Mouse (Mus musculus) limb, embryonic 13.5 days (tissue): ENCODE measurements at regions not wholly inside any gene's neighbourhood (a gene's known extent, or its start where the extent isn't known, plus 50 kb on each side); places are given as distances from the start of the nearest gene placed in this dataset.
A peak's percentile ranks its signal among the peaks of the same experiment; 100 is the strongest.

ENCODE experiments used
- ATAC-seq: fragments of 200-750 bp; cut with Nextera tagmentation; 2 replicates; pipeline ENCODE4 v1.8.0; 2017; ENCODE audit warnings: low read depth, moderate number of reproducible peaks, moderate TSS enrichment; ENCODE audit not compliant: low FRiP score
- H3K27ac ChIP-seq: fragments of 300-500 bp; sonication (generic); 2 replicates; pipeline ENCODE4 v1.5.1; 2015; ENCODE audit warnings: inconsistent platforms, mild to moderate bottlenecking, moderate library complexity
- H3K27me3 ChIP-seq: fragments of 300-500 bp; sonication (generic); 2 replicates; pipeline ENCODE4 v1.6.1; 2015; ENCODE audit warnings: mild to moderate bottlenecking, inconsistent platforms
- H3K36me3 ChIP-seq: fragments of 300-500 bp; sonication (generic); 2 replicates; pipeline ENCODE4 v1.6.1; 2015; ENCODE audit warnings: inconsistent platforms, mild to moderate bottlenecking, moderate library complexity
- H3K4me1 ChIP-seq: fragments of 300-500 bp; sonication (generic); 2 replicates; pipeline ENCODE4 v1.6.1; 2015; ENCODE audit warnings: inconsistent platforms
- H3K4me2 ChIP-seq: fragments of 300-500 bp; sonication (generic); replicated peaks from 2 replicates; pipeline ENCODE4 v1.6.1; 2015; ENCODE audit warnings: inconsistent platforms, mild to moderate bottlenecking, moderate library complexity
- H3K4me3 ChIP-seq: fragments of 300-500 bp; sonication (generic); 2 replicates; pipeline ENCODE4 v1.5.1; 2015; ENCODE audit warnings: moderate library complexity, mild to moderate bottlenecking, inconsistent platforms
- H3K9ac ChIP-seq: fragments of 300-500 bp; sonication (generic); 2 replicates; pipeline ENCODE4 v1.6.1; 2015; ENCODE audit warnings: mild to moderate bottlenecking, inconsistent platforms
- H3K9me3 ChIP-seq: fragments of 300-500 bp; sonication (generic); 2 replicates; pipeline ENCODE4 v1.6.1; 2016; ENCODE audit warnings: inconsistent platforms
- WGBS: fragments of 180-500 bp; shearing (Covaris S2); methylation state at CpG from one replicate; pipeline ENCODE4 v1.1.7; 2015; 5-methylcytosine and 5-hydroxymethylcytosine counted together

DNA sequence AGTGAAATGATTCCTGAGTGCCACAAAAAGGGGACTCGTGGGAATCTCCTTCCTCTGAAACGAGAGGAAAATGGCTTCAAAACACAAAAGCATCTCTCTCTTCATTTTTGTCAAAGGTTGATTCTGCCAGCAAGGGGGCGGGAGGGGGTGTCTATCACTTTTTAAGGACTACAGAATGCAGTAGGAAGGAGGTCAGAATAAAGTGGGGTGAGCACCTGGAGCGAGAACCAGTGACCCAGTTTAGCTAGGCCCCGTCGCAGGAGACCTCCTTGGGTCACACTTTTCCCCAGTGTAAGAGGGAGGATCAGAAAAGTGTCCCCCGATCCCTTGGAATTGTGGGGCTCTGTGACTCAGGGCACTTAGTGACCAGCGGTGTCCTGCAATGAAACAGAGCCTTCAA, 133.1 kb downstream of the Tgfb2 start:
- no peak overlapping the region for H3K4me3 ChIP-seq
- no peak for ATAC-seq
- H3K9me3 ChIP-seq, result no peaks in the 10 kb centered on the region
- no peak overlapping the region for H3K27ac ChIP-seq
- no peaks in the 10 kb centered on the region for H3K36me3 ChIP-seq
- no peaks in the 10 kb centered on the region for H3K27me3 ChIP-seq
- WGBS, result 95% methylated on average over 8 of the region's 8 CpGs
- H3K9ac ChIP-seq, result no peak overlapping the region
- no peak overlapping the region for H3K4me2 ChIP-seq
- H3K4me1 ChIP-seq, result no peaks in the 10 kb centered on the region

DNA sequence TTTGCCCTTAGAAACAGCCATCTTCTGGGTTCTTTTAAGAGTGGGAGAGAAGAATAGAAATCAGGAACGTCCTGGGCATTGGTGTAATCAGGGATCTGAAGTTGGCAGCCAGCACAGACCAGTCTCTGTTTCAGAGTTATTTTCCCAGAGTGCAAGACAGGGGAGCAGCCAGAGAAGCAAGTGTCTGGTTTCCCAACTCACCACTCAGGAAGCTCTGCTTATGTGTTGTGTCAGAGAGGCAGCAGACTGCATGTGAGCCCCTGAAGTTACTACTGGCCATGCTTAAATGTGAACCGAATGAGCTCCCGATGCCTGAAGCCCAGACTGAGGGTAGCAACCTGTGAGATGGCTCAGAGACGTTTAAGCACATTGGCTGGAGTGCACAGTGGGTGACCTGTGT, 133.7 kb downstream of the Tgfb2 start:
- Histone ChIP-seq H3K4me3 (no peak overlapping the region), H3K9ac (no peak overlapping the region), H3K36me3 (no peaks in the 10 kb centered on the region), H3K4me2 (no peak overlapping the region), H3K27ac (no peak overlapping the region), H3K9me3 (no peaks in the 10 kb centered on the region), H3K27me3 (no peaks in the 10 kb centered on the region), H3K4me1 (no peaks in the 10 kb centered on the region)
- no peak for ATAC-seq
- WGBS, result 54% methylated on average over 4 of the region's 4 CpGs

DNA sequence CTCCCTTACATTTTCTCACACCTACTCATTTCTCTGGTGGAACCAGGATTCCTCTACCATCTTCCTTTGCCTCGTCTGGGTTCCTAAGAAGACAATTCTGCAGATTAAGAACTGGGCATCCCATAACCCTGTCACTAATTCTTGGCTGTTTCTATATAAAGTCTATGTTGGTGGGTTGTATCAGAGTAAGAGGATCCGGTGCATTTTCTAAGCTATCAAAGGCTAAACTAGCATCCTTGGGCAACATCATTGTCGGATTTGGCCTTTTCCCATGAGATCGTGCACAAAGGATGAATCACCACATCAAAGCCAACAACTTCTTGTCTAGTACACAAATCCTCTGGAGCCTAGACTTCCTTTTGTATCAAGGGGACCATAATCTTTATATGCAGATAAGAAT, 137.3 kb downstream of the Tgfb2 start:
- no peak for ATAC-seq
- Histone ChIP-seq H3K4me3 (no peak overlapping the region), H3K27me3 (no peaks in the 10 kb centered on the region), H3K4me2 (no peak overlapping the region), H3K36me3 (no peaks in the 10 kb centered on the region), H3K27ac (no peak overlapping the region), H3K4me1 (no peaks in the 10 kb centered on the region), H3K9ac (no peak overlapping the region), H3K9me3 (no peaks in the 10 kb centered on the region)
- 86% methylated on average over 4 of the region's 4 CpGs for WGBS

DNA sequence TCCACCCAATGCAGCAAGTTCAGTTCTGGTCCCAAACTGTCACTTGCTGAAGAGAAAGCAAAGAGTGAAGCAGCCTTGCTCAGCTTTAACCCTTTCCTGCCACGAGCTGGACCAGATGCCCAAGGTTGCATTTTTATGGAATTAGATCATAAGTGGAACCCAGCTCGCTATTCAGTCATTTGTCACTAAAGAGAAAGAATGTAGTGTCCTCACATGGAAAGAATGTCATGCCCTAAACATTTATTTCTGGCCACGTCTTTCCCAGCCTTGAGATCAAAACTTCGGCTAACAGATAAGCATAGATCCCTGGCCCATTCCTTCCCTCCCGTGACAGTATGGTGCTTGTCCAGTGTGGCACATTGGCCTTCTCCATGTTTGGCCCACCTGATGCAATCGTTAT, 137.7 kb downstream of the Tgfb2 start:
- 63% methylated on average over 6 of the region's 6 CpGs for WGBS
- H3K36me3 ChIP-seq, result no peaks in the 10 kb centered on the region

DNA sequence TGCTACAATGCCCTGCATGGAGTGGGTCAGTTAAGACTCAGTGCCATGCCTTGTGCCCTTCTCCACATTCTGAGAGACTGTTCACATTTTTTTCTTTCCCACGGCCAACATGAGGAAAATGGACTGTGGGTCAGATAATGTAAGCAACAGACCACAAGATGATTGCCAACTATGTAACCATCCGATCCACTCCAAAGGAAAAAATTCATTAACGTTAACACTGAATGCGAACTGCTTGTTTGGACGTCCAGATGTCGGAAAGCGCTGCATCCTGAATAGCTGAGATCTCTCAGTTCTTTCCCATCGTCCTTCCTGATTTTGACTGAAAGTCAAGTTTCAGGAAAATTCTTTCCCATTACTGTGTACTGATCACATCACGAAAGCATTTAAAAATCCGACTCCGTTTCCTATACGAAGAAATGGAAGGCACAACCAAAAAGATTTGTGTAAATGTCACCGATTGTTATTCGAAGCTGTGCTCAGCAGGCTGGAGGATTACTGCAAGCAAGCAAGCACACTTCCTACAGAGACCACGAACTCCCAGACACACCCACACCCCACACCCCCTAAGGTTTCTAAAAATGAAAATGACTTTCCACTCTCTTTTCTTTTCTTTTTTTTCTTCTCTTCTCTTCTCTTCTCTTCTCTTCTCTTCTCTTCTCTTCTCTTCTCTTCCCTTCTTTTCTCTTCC, 138.5 kb downstream of the Tgfb2 start:
- no peak for ATAC-seq
- Histone ChIP-seq H3K4me3 (no peak overlapping the region), H3K27ac (no peak overlapping the region), H3K4me2 (peak overlapping the region; percentile 28; the same call in 1 of the 2 replicates), H3K9ac (no peak overlapping the region), H3K4me1 (no peaks in the 10 kb centered on the region), H3K27me3 (no peaks in the 10 kb centered on the region), H3K9me3 (no peaks in the 10 kb centered on the region), H3K36me3 (no peaks in the 10 kb centered on the region)
- WGBS, result 34% methylated on average over 15 of the region's 15 CpGs

More for the DNA sequence above, 137.7 kb downstream of the Tgfb2 start:
- Histone ChIP-seq H3K4me3 (no peak overlapping the region), H3K9ac (no peak overlapping the region), H3K4me1 (no peaks in the 10 kb centered on the region), H3K27me3 (no peaks in the 10 kb centered on the region), H3K4me2 (no peak overlapping the region), H3K9me3 (no peaks in the 10 kb centered on the region), H3K27ac (no peak overlapping the region)
- no peak for ATAC-seq

DNA sequence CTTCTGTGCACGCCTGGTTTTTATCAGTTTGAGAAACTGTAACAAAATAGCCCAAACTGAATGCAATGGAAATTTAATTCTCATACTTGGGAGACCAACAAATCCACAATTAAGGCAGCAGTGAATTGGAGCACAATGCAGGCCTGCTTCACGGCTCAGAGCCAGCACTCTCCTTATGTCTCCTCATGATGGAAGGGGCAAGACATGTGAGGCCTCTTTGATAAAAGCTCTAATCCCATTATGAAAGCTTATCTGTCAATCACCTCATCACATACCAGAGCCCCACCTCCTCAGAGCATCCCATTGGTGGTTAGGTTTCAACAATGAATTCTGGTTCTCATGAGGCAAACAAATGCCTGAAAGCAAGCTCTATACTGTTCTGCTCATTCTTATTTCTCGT, 143.8 kb downstream of the Tgfb2 start:
- no peaks in the 10 kb centered on the region for H3K4me1 ChIP-seq
- H3K27ac ChIP-seq, result no peak overlapping the region
- no peak overlapping the region for H3K9ac ChIP-seq
- H3K4me2 ChIP-seq, result no peak overlapping the region
- no peak overlapping the region for H3K4me3 ChIP-seq
- no peaks in the 10 kb centered on the region for H3K36me3 ChIP-seq
- no peak for ATAC-seq
- H3K9me3 ChIP-seq, result no peaks in the 10 kb centered on the region
- 76% methylated on average over 3 of the region's 3 CpGs for WGBS
- no peaks in the 10 kb centered on the region for H3K27me3 ChIP-seq

DNA sequence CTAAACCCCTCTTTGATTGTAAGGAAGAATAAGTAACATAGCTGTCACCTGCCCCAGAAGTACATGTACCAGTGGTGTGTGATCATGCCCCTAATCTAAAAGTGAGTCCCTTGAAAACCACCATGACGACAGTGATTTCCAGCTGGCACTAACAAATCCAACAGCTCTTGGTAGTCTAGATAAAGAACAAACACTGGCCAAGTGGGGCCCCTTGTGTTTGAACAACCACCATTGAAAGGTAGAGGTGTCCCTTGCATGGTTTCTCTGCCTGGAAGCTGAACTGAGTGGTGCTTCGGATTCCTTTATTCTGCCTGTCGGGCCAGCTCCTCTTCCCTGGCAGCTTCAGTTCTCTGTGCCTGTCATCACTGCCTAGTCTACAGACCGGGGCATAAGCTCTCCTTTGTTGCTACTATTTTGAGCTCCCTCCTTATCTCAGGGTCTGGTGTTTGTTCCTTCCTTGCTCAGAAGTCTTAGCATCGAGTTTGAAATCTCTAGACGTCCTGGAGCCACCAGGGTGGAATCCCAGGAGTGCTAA, 150.3 kb downstream of the Tgfb2 start:
- H3K27me3 ChIP-seq, result no peaks in the 10 kb centered on the region
- no peaks in the 10 kb centered on the region; the same call in 1 of the 2 replicates for H3K4me1 ChIP-seq
- no peak overlapping the region for H3K9ac ChIP-seq
- WGBS, result 46% methylated on average over 6 of the region's 6 CpGs
- ATAC-seq, result no peak
- H3K4me3 ChIP-seq, result no peak overlapping the region
- H3K9me3 ChIP-seq, result no peaks in the 10 kb centered on the region
- no peak overlapping the region for H3K4me2 ChIP-seq
- H3K27ac ChIP-seq, result no peak overlapping the region
- no peaks in the 10 kb centered on the region for H3K36me3 ChIP-seq

DNA sequence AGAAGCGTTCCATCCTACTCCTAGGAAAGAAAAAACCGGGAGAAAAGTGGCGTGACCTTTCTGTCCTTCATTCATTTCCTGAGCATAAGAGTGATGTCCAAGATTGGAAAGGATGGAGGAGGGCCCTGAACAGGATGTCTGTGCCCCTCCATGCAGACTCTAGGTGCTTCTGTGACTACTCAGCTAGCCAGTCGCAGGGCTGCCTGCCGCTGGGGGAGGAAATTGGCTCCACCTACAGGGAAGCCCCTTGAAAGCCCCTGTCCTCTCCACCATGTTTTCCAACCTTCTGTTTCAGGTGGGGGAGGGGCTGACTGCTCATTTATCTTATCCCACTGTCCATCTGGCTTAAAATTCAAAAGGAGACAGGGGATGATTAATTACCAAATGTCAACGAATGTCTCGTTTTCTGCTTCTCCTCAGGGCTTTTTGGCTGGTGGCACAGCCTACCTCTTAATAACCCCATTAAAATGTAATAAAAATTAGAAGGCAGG, 151.2 kb downstream of the Tgfb2 start:
- Histone ChIP-seq H3K9me3 (no peaks in the 10 kb centered on the region), H3K4me1 (no peaks in the 10 kb centered on the region; the same call in 1 of the 2 replicates), H3K27ac (no peak overlapping the region), H3K4me3 (no peak overlapping the region), H3K4me2 (no peak overlapping the region), H3K36me3 (no peaks in the 10 kb centered on the region), H3K9ac (no peak overlapping the region), H3K27me3 (no peaks in the 10 kb centered on the region)
- no peak for ATAC-seq
- 65% methylated on average over 7 of the region's 7 CpGs for WGBS

DNA sequence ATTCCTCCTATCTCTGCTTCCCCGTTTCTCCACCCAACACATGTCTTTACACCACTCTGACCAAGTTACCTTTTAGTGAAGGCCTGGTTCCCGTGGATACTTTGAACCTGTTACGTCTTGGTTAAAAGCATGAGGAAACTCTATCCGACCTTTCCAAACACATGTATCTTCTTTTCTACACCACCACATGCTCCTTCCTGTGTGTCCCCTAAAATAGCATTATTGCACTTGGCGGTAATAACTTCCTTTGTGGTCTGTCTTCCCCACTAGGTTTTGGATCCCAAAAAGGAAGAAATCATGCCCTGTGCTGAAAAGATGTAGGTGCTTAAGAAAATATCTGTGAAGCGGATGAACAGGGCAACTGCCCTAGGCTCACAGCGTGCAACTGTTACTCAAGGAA, 153.1 kb downstream of the Tgfb2 start:
- Histone ChIP-seq H3K27me3 (no peaks in the 10 kb centered on the region), H3K9ac (no peak overlapping the region), H3K9me3 (no peaks in the 10 kb centered on the region), H3K4me2 (no peak overlapping the region), H3K27ac (no peak overlapping the region), H3K36me3 (no peaks in the 10 kb centered on the region), H3K4me1 (no peaks in the 10 kb centered on the region; the same call in 1 of the 2 replicates), H3K4me3 (no peak overlapping the region)
- no peak for ATAC-seq
- 85% methylated on average over 7 of the region's 7 CpGs for WGBS

DNA sequence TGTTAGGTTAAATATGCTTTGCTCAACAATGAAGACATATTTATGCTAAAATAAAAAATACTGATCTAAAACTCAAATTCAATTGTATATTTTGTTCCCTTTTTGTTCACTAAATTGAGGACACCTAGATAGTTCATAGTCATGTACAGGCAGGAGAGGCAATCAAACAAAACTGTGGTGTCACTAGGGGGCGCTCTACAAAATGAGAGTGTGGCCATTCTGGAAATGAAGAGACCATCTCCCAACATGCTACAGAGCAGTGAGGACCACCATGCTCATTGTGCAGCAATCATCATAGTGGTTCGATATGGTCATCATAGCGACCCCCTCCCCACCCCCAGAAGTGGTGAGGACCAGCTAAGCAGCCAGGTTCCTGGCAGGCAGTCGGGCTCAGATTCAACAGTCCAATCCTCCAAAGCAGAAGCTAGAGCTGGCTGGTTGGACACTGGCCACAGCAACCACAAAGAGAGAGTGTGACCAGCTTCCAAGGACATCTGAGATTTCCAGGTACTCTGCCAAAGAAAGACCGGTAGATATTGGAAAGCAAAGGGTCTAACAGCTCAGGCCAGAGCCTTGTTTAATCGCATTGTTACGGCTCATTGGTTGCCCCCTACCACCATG, 155.4 kb downstream of the Tgfb2 start:
- 83% methylated on average over 7 of the region's 7 CpGs for WGBS
- Histone ChIP-seq H3K4me2 (no peak overlapping the region), H3K4me1 (peaks cover 16% of the 10 kb centered on the region; the same call in 1 of the 2 replicates), H3K9me3 (no peaks in the 10 kb centered on the region), H3K27me3 (no peaks in the 10 kb centered on the region), H3K36me3 (no peaks in the 10 kb centered on the region), H3K27ac (no peak overlapping the region), H3K9ac (no peak overlapping the region), H3K4me3 (no peak overlapping the region)
- ATAC-seq, result no peak

DNA sequence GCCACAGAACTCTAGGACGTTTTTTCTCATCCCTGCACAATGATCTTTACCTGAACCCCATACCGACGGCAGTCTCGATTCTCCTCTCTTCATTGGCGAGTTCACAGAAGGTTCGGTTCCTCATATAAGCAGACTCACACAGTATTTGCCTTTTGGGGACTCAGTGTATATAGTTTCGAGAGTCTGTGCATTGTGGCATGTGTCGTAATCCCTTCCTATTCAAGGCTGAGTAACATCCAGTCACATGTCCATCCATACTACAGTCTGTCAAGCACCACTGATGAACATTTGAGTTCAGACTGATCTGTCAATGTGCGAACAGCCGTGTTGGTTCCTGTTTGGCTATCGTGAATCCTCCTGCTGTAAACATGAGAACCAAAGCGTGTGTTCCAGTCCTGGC, 156.6 kb downstream of the Tgfb2 start:
- no peak for ATAC-seq
- Histone ChIP-seq H3K36me3 (no peaks in the 10 kb centered on the region), H3K4me3 (no peak overlapping the region), H3K4me2 (no peak overlapping the region), H3K27ac (no peak overlapping the region), H3K9ac (no peak overlapping the region), H3K27me3 (no peaks in the 10 kb centered on the region), H3K4me1 (peaks cover 16% of the 10 kb centered on the region; the same call in 1 of the 2 replicates), H3K9me3 (no peaks in the 10 kb centered on the region)
- 94% methylated on average over 12 of the region's 12 CpGs for WGBS

DNA sequence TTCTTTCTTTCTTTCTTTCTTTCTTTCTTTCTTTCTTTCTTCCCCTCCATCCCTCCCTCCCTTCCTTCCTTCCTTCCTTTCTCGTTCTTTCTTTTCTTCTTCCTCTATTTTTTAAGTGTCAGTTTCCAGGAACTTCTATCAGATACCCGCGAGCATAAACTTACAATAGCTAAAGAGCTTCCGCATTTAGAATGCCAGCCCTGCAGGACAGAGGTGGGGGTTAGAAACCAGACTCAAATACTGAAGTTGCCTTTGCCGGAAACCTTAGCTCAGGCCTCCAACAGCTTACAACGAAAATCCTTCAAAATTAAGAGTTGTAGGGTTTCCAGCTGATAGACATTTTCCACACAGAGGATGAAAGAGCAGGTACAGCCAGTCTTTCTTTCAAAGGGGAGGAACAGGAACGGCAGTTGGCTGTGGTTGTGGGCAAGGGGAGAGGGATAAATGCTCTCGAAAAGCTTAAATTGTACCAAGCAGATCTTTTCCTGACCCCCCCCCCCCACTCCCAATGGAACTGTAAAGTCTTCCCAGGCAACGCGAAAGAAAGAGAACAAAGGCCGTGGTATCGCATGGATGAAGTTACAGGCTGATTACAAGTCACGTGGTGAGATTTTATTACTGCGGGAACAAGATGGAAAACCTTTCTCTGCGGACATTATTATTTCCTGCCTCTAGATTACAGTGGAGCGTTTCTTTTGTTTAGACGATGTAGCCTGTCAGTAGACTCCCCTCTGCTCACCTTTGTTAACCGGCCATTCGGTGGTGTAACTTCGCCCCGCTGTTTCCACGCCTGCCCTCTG, 159.2 kb downstream of the Tgfb2 start:
- H3K27ac ChIP-seq, result peak overlapping the region; percentile 78; the same call in 1 of the 2 replicates
- no peaks in the 10 kb centered on the region for H3K27me3 ChIP-seq
- H3K4me1 ChIP-seq, result peaks cover 16% of the 10 kb centered on the region; the same call in 1 of the 2 replicates
- H3K4me3 ChIP-seq, result no peak overlapping the region
- WGBS, result 37% methylated on average over 22 of the region's 22 CpGs
- no peak overlapping the region for H3K9ac ChIP-seq
- peak; percentile 64 for ATAC-seq
- H3K36me3 ChIP-seq, result no peaks in the 10 kb centered on the region
- H3K9me3 ChIP-seq, result no peaks in the 10 kb centered on the region
- peak overlapping the region; percentile 41 for H3K4me2 ChIP-seq
